Mouse (Mus musculus): ENCODE measurements around the gene Reln. TPM values are rescaled to one million over a fixed set of nuclear protein-coding genes. Genes with fewer than 3 reads are reported as not detected.

Reln gene
- 6.4 and 6.5 TPM in 2 replicates for polyA plus RNA-seq (2014; fragmentation: Nextera tagmentation; extraction: Ambion mirVana)

GRCm38 (mm10) chr5:22344556-22344975 is at the start of gene Reln:
TSS of gene Reln (minus strand) at chr5:22344702.
- peak within 1 kb of the TSS; percentile 70 for H3K9ac ChIP-seq (ENCODE audit: low read depth, low read length)

GRCm38 (mm10) chr5:22388502-22388901 is 44.0 kb upstream of the Reln start:
- Histone ChIP-seq H3K4me2 (no peak overlapping the region), H3K27ac (ENCODE audit: low read depth, low read length) (no peak overlapping the region), H3K4me1 (ENCODE audit: control insufficient read depth, insufficient read depth, low read length) (no peaks in the 10 kb centered on the region), H3K9ac (ENCODE audit: low read depth, low read length) (no peak overlapping the region), H3K27me3 (ENCODE audit: control insufficient read depth, insufficient read depth, low read length) (no peaks in the 10 kb centered on the region), H3K36me3 (ENCODE audit: control insufficient read depth, insufficient read depth, low read length) (no peaks in the 10 kb centered on the region), H3K9me3 (replicated peaks; ENCODE audit: control insufficient read depth, low read length) (no peaks in the 10 kb centered on the region), H3K4me3 (ENCODE audit: low read depth, low read length) (no peak overlapping the region)
- WGBS (ENCODE audit: insufficient replicate concordance) = 73% methylated on average over 2 of the region's 2 CpGs
- no peak for ATAC-seq (replicated peaks; ENCODE audit: insufficient number of reproducible peaks, low FRiP score, low TSS enrichment)

More at GRCm38 (mm10) chr5:22344556-22344975, at the start of gene Reln:
- Histone ChIP-seq H3K4me3 (ENCODE audit: low read depth, low read length) (peak within 1 kb of the TSS; percentile 61), H3K9me3 (replicated peaks; ENCODE audit: control insufficient read depth, low read length) (no peaks in the 10 kb centered on the region), H3K4me1 (ENCODE audit: control insufficient read depth, insufficient read depth, low read length) (no peaks in the 10 kb centered on the region), H3K36me3 (ENCODE audit: control insufficient read depth, insufficient read depth, low read length) (no peaks in the 10 kb centered on the region), H3K27ac (ENCODE audit: low read depth, low read length) (peak within 1 kb of the TSS; percentile 57; the same call in 1 of the 2 replicates), H3K27me3 (ENCODE audit: control insufficient read depth, insufficient read depth, low read length) (peaks cover 56% of the 10 kb centered on the region), H3K4me2 (peak within 1 kb of the TSS; percentile 97)
- WGBS (ENCODE audit: insufficient replicate concordance) = 0% methylated on average over 28 of the region's 68 CpGs
- peak; percentile 84 for ATAC-seq (replicated peaks; ENCODE audit: insufficient number of reproducible peaks, low FRiP score, low TSS enrichment)

GRCm38 (mm10) chr5:22360510-22360909 is 16.0 kb upstream of the Reln start:
- no peak for ATAC-seq (replicated peaks; ENCODE audit: insufficient number of reproducible peaks, low FRiP score, low TSS enrichment)
- Histone ChIP-seq H3K4me1 (ENCODE audit: control insufficient read depth, insufficient read depth, low read length) (no peaks in the 10 kb centered on the region), H3K9ac (ENCODE audit: low read depth, low read length) (no peak overlapping the region), H3K36me3 (ENCODE audit: control insufficient read depth, insufficient read depth, low read length) (no peaks in the 10 kb centered on the region), H3K4me3 (ENCODE audit: low read depth, low read length) (no peak overlapping the region), H3K4me2 (no peak overlapping the region), H3K9me3 (replicated peaks; ENCODE audit: control insufficient read depth, low read length) (no peaks in the 10 kb centered on the region), H3K27ac (ENCODE audit: low read depth, low read length) (no peak overlapping the region), H3K27me3 (ENCODE audit: control insufficient read depth, insufficient read depth, low read length) (no peaks in the 10 kb centered on the region)
- WGBS (ENCODE audit: insufficient replicate concordance) = 69% methylated on average over 9 of the region's 9 CpGs

- Histone ChIP-seq H3K27me3 (ENCODE audit: control insufficient read depth, insufficient read depth, low read length) (peaks cover 46% of the 10 kb centered on the region), H3K36me3 (ENCODE audit: control insufficient read depth, insufficient read depth, low read length) (no peaks in the 10 kb centered on the region), H3K27ac (ENCODE audit: low read depth, low read length) (peak overlapping the region; percentile 66; the same call in 1 of the 2 replicates), H3K4me3 (ENCODE audit: low read depth, low read length) (no peak overlapping the region), H3K4me2 (no peak overlapping the region), H3K9me3 (replicated peaks; ENCODE audit: control insufficient read depth, low read length) (no peaks in the 10 kb centered on the region), H3K9ac (ENCODE audit: low read depth, low read length) (no peak overlapping the region), H3K4me1 (ENCODE audit: control insufficient read depth, insufficient read depth, low read length) (no peaks in the 10 kb centered on the region)
- ATAC-seq (replicated peaks; ENCODE audit: insufficient number of reproducible peaks, low FRiP score, low TSS enrichment) = peak; percentile 91
- 19% methylated on average over 3 of the region's 3 CpGs for WGBS (ENCODE audit: insufficient replicate concordance)
Measured at GRCm38 (mm10) chr5:22348412-22348811, 3.9 kb upstream of the Reln start.

GRCm38 (mm10) chr5:22347732-22348131 is 3.2 kb upstream of the Reln start:
- Histone ChIP-seq H3K27ac (ENCODE audit: low read depth, low read length) (peak overlapping the region; percentile 57; the same call in 1 of the 2 replicates), H3K4me3 (ENCODE audit: low read depth, low read length) (no peak overlapping the region), H3K4me2 (no peak overlapping the region), H3K27me3 (ENCODE audit: control insufficient read depth, insufficient read depth, low read length) (peaks cover 48% of the 10 kb centered on the region), H3K4me1 (ENCODE audit: control insufficient read depth, insufficient read depth, low read length) (no peaks in the 10 kb centered on the region), H3K36me3 (ENCODE audit: control insufficient read depth, insufficient read depth, low read length) (no peaks in the 10 kb centered on the region), H3K9ac (ENCODE audit: low read depth, low read length) (no peak overlapping the region), H3K9me3 (replicated peaks; ENCODE audit: control insufficient read depth, low read length) (no peaks in the 10 kb centered on the region)
- WGBS (ENCODE audit: insufficient replicate concordance) = 70% methylated on average over 2 of the region's 2 CpGs
- ATAC-seq (replicated peaks; ENCODE audit: insufficient number of reproducible peaks, low FRiP score, low TSS enrichment) = no peak

- no peaks in the 10 kb centered on the region for H3K36me3 ChIP-seq (ENCODE audit: control insufficient read depth, insufficient read depth, low read length)
Measured at GRCm38 (mm10) chr5:22345894-22346635, 1.6 kb upstream of the Reln start.

GRCm38 (mm10) chr5:22344976-22345651 is 612 bp upstream of the Reln start:
- Histone ChIP-seq H3K27me3 (ENCODE audit: control insufficient read depth, insufficient read depth, low read length) (peaks cover 55% of the 10 kb centered on the region), H3K9ac (ENCODE audit: low read depth, low read length) (peak overlapping the region; percentile 70), H3K4me2 (peak overlapping the region; percentile 97), H3K4me3 (ENCODE audit: low read depth, low read length) (peak overlapping the region; percentile 61), H3K9me3 (replicated peaks; ENCODE audit: control insufficient read depth, low read length) (no peaks in the 10 kb centered on the region), H3K27ac (ENCODE audit: low read depth, low read length) (peak overlapping the region; percentile 57; the same call in 1 of the 2 replicates), H3K36me3 (ENCODE audit: control insufficient read depth, insufficient read depth, low read length) (no peaks in the 10 kb centered on the region), H3K4me1 (ENCODE audit: control insufficient read depth, insufficient read depth, low read length) (no peaks in the 10 kb centered on the region)
- peak; percentile 15; the same call in 1 of the 2 replicates for ATAC-seq (replicated peaks; ENCODE audit: insufficient number of reproducible peaks, low FRiP score, low TSS enrichment)
- whole genome bisulfite sequencing (ENCODE audit: insufficient replicate concordance) = 1% methylated on average over 50 of the region's 58 CpGs

More at GRCm38 (mm10) chr5:22345894-22346635, 1.6 kb upstream of the Reln start:
- Histone ChIP-seq H3K9me3 (replicated peaks; ENCODE audit: control insufficient read depth, low read length) (no peaks in the 10 kb centered on the region), H3K4me2 (peak overlapping the region; percentile 97), H3K4me1 (ENCODE audit: control insufficient read depth, insufficient read depth, low read length) (no peaks in the 10 kb centered on the region), H3K27me3 (ENCODE audit: control insufficient read depth, insufficient read depth, low read length) (peaks cover 55% of the 10 kb centered on the region), H3K27ac (ENCODE audit: low read depth, low read length) (peak overlapping the region; percentile 16; the same call in 1 of the 2 replicates), H3K4me3 (ENCODE audit: low read depth, low read length) (peak overlapping the region; percentile 61; the same call in 1 of the 2 replicates), H3K9ac (ENCODE audit: low read depth, low read length) (no peak overlapping the region)
- ATAC-seq (replicated peaks; ENCODE audit: insufficient number of reproducible peaks, low FRiP score, low TSS enrichment) = no peak
- 35% methylated on average over 14 of the region's 14 CpGs for WGBS (ENCODE audit: insufficient replicate concordance)

GRCm38 (mm10) chr5:22343843-22344555 is 503 bp downstream of the Reln start:
- Histone ChIP-seq H3K27ac (ENCODE audit: low read depth, low read length) (no peak overlapping the region; the same call in 1 of the 2 replicates), H3K4me1 (ENCODE audit: control insufficient read depth, insufficient read depth, low read length) (no peaks in the 10 kb centered on the region), H3K36me3 (ENCODE audit: control insufficient read depth, insufficient read depth, low read length) (no peaks in the 10 kb centered on the region), H3K9ac (ENCODE audit: low read depth, low read length) (peak overlapping the region; percentile 70), H3K9me3 (replicated peaks; ENCODE audit: control insufficient read depth, low read length) (no peaks in the 10 kb centered on the region), H3K4me2 (peak overlapping the region; percentile 97), H3K27me3 (ENCODE audit: control insufficient read depth, insufficient read depth, low read length) (peaks cover 56% of the 10 kb centered on the region), H3K4me3 (ENCODE audit: low read depth, low read length) (peak overlapping the region; percentile 61)
- ATAC-seq (replicated peaks; ENCODE audit: insufficient number of reproducible peaks, low FRiP score, low TSS enrichment) = peak; percentile 1; the same call in 1 of the 2 replicates
- WGBS (ENCODE audit: insufficient replicate concordance) = under 1% methylated on average over 63 of the region's 65 CpGs
